Mouse (Mus musculus): ENCODE results near the gene Large2.

GRCm38 (mm10) chr2:92423156-92423555 lies 48.5 kb upstream of the Large2 start:
- TF ChIP-seq CTCF (IDR thresholded peaks at IDR 0.05) (no peak), EP300 (IDR thresholded peaks at IDR 0.05) (no peak)

All from lung, postnatal 0 days (tissue).